Mouse (Mus musculus) liver, embryonic 11.5 days (tissue): ENCODE measurements around the gene Arhgef40. TPM values are rescaled to one million over a fixed set of nuclear protein-coding genes. Genes with fewer than 3 reads are reported as not detected.

Experiments used
- ATAC-seq: fragments of 200-750 bp; cut with Nextera tagmentation; replicated peaks from 2 replicates; pipeline ENCODE4 v1.8.0; 2017; ENCODE audit warnings: moderate number of reproducible peaks, mild to moderate bottlenecking, moderate TSS enrichment, moderate library complexity; ENCODE audit not compliant: low FRiP score
- DNase-seq: peaks from one replicate; pipeline ENCODE4 v3.0.0-alpha.2; 2017; ENCODE audit warnings: low spot score
- H3K27ac ChIP-seq: fragments of 300-500 bp; sonication (generic); 2 replicates; pipeline ENCODE4 v1.5.1; 2014; ENCODE audit warnings: mild to moderate bottlenecking, low read depth, low read length, control low read depth
- H3K27me3 ChIP-seq: fragments of 300-500 bp; sonication (generic); replicated peaks from 2 replicates; pipeline ENCODE4 v1.6.1; 2014; ENCODE audit warnings: low read length, mixed read lengths; ENCODE audit not compliant: control insufficient read depth, insufficient read depth
- H3K36me3 ChIP-seq: fragments of 300-500 bp; sonication (generic); 2 replicates; pipeline ENCODE4 v1.6.1; 2014; ENCODE audit warnings: mild to moderate bottlenecking, low read length, moderate library complexity, mixed read lengths; ENCODE audit not compliant: control insufficient read depth, insufficient read depth
- H3K4me1 ChIP-seq: fragments of 300-500 bp; sonication (generic); replicated peaks from 2 replicates; pipeline ENCODE4 v1.6.1; 2014; ENCODE audit warnings: low read length, mixed read lengths; ENCODE audit not compliant: control insufficient read depth, insufficient read depth
- H3K4me2 ChIP-seq: fragments of 300-500 bp; sonication (generic); 2 replicates; pipeline ENCODE4 v1.6.1; 2014; ENCODE audit warnings: mild to moderate bottlenecking, control low read depth, moderate library complexity
- H3K4me3 ChIP-seq: fragments of 300-500 bp; sonication (generic); 2 replicates; pipeline ENCODE4 v1.5.1; 2014; ENCODE audit warnings: low read depth, low read length, control low read depth
- H3K9ac ChIP-seq: fragments of 300-500 bp; sonication (generic); 2 replicates; pipeline ENCODE4 v1.6.1; 2014; ENCODE audit warnings: low read depth, low read length, control low read depth
- H3K9me3 ChIP-seq: fragments of 300-500 bp; sonication (generic); 2 replicates; pipeline ENCODE4 v1.6.1; 2016; ENCODE audit warnings: low read length, inconsistent platforms, mixed read lengths; ENCODE audit not compliant: control insufficient read depth
- WGBS: fragments of 180-500 bp; shearing (Covaris S2); extraction: QIAGEN DNeasy Blood & Tissue Kit; methylation state at CpG from one replicate; pipeline ENCODE4 v1.1.7; 2014; 5-methylcytosine and 5-hydroxymethylcytosine counted together
- polyA plus RNA-seq: library from polyadenylated mRNA; unstranded; fragments of >200 nt; fragmentation: Nextera tagmentation; extraction: Ambion mirVana; gene quantifications from 2 replicates; pipeline ENCODE4 v1.2.1, GENCODE M21; 2014

Arhgef40 gene
- polyA plus RNA-seq, result 50.7 and 61.8 TPM in 2 replicates

- DNase-seq (peak; percentile 84), ATAC-seq (peak; percentile 65)
- H3K9ac ChIP-seq, result peak within 1 kb of the TSS; percentile 79
- WGBS, result under 1% methylated on average over 45 of the region's 74 CpGs
- peaks cover 11% of the 10 kb centered on the region; the same call in 1 of the 2 replicates for H3K36me3 ChIP-seq
- H3K4me2 ChIP-seq, result peak within 1 kb of the TSS; percentile 87
- peak within 1 kb of the TSS; percentile 71 for H3K4me3 ChIP-seq
- H3K27ac ChIP-seq, result peak within 1 kb of the TSS; percentile 96
- H3K27me3 ChIP-seq, result 0 out of 2 replicates have a peak, but pooled peaks cover 4% of the 10 kb centered on the region
- peaks cover 32% of the 10 kb centered on the region for H3K4me1 ChIP-seq
- no peaks in the 10 kb centered on the region for H3K9me3 ChIP-seq
These were observed at the start of gene Arhgef40 for GRCm38 (mm10) chr14:51984247-51985231. Gene Arhgef40 (plus strand): TSS chr14:51984719.

GRCm38 (mm10) chr14:51939005-51939404 lies 45.5 kb upstream of the Arhgef40 start:
- H3K9ac ChIP-seq, result no peak overlapping the region
- no peak overlapping the region for H3K27ac ChIP-seq
- ATAC-seq, result no peak
- H3K4me3 ChIP-seq, result no peak overlapping the region
- no peaks in the 10 kb centered on the region for H3K36me3 ChIP-seq
- no peak overlapping the region for H3K4me2 ChIP-seq
- no peak for DNase-seq
- H3K9me3 ChIP-seq, result no peaks in the 10 kb centered on the region
- 0 out of 2 replicates have a peak, but pooled peaks cover 7% of the 10 kb centered on the region for H3K4me1 ChIP-seq
- 82% methylated on average over 9 of the region's 9 CpGs for WGBS
- H3K27me3 ChIP-seq, result no peaks in the 10 kb centered on the region

GRCm38 (mm10) chr14:51940944-51941560 lies 43.5 kb upstream of the Arhgef40 start:
- no peak overlapping the region for H3K4me2 ChIP-seq
- WGBS, result 39% methylated on average over 8 of the region's 8 CpGs
- ATAC-seq, result peak; percentile 43; the same call in 1 of the 2 replicates

GRCm38 (mm10) chr14:51941577-51941976 lies 42.9 kb upstream of the Arhgef40 start:
- WGBS, result 62% methylated on average over 9 of the region's 9 CpGs
- Histone ChIP-seq H3K4me1 (0 out of 2 replicates have a peak, but pooled peaks cover 7% of the 10 kb centered on the region), H3K9ac (no peak overlapping the region), H3K4me3 (no peak overlapping the region), H3K9me3 (no peaks in the 10 kb centered on the region), H3K27ac (no peak overlapping the region), H3K4me2 (no peak overlapping the region), H3K36me3 (no peaks in the 10 kb centered on the region), H3K27me3 (no peaks in the 10 kb centered on the region)
- DNase-seq (no peak), ATAC-seq (no peak)

More at GRCm38 (mm10) chr14:51940944-51941560, 43.5 kb upstream of the Arhgef40 start:
- no peak overlapping the region for H3K9ac ChIP-seq
- no peak overlapping the region for H3K4me3 ChIP-seq
- H3K36me3 ChIP-seq, result no peaks in the 10 kb centered on the region
- H3K9me3 ChIP-seq, result no peaks in the 10 kb centered on the region
- no peaks in the 10 kb centered on the region for H3K27me3 ChIP-seq
- DNase-seq, result no peak
- H3K27ac ChIP-seq, result no peak overlapping the region
- 0 out of 2 replicates have a peak, but pooled peaks cover 7% of the 10 kb centered on the region for H3K4me1 ChIP-seq

DNA sequence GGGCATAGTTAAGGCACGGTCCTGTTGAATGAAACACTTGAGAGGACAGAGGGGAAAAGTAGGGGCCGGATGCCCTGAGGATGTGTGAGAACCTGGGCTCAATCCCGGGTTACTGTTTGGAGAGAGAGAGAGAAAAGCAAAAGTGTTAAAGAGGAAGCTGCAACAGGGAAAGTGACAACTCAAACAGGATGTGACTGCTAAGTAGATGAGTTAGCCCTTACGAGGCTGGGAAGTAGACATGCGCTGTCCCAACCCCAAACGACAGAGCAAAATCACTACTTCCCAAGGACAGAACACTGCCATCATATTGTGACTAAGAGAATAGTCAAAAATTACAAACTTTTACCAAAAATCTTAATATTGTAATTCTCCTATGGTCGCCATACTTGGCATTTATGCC lies 42.3 kb upstream of the Arhgef40 start:
- DNase-seq (no peak), ATAC-seq (no peak)
- Histone ChIP-seq H3K36me3 (no peaks in the 10 kb centered on the region), H3K27me3 (no peaks in the 10 kb centered on the region), H3K9me3 (no peaks in the 10 kb centered on the region), H3K4me3 (no peak overlapping the region), H3K4me2 (no peak overlapping the region), H3K27ac (no peak overlapping the region), H3K4me1 (0 out of 2 replicates have a peak, but pooled peaks cover 7% of the 10 kb centered on the region), H3K9ac (no peak overlapping the region)
- WGBS, result 44% methylated on average over 7 of the region's 7 CpGs

- no peak overlapping the region for H3K27ac ChIP-seq
- no peaks in the 10 kb centered on the region for H3K36me3 ChIP-seq
These were observed 41.2 kb upstream of the Arhgef40 start for GRCm38 (mm10) chr14:51943336-51943735.

DNA sequence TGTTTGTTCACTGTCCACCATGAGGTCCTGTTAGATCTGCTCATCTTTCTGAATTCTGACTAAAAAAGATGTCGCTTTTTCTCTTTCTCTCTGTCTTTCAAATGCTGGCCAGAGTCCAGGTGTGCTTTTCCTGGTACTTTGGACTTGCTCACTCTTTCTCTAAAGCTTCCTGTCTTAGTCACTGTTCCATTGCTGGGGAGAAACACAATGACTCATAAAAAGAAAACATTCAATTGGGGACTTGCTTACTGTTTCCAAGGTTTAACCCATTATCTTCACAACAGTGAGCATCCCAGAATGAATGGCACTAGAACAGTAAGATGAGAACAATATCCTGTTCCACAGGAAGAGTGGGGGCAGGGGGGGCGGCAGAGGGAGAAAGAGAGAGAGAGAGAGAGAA lies 24.2 kb upstream of the Arhgef40 start:
- H3K4me2 ChIP-seq, result no peak overlapping the region
- no peaks in the 10 kb centered on the region for H3K4me1 ChIP-seq
- ATAC-seq (no peak), DNase-seq (no peak)
- WGBS, result 88% methylated on average over 2 of the region's 2 CpGs
- H3K4me3 ChIP-seq, result no peak overlapping the region
- H3K9me3 ChIP-seq, result no peaks in the 10 kb centered on the region; the same call in 1 of the 2 replicates
- H3K27ac ChIP-seq, result no peak overlapping the region
- H3K27me3 ChIP-seq, result no peaks in the 10 kb centered on the region
- no peaks in the 10 kb centered on the region for H3K36me3 ChIP-seq
- H3K9ac ChIP-seq, result no peak overlapping the region

More at GRCm38 (mm10) chr14:51943336-51943735, 41.2 kb upstream of the Arhgef40 start:
- no peak overlapping the region for H3K4me3 ChIP-seq
- H3K4me1 ChIP-seq, result 0 out of 2 replicates have a peak, but pooled peaks cover 7% of the 10 kb centered on the region
- 75% methylated on average over 6 of the region's 6 CpGs for WGBS
- no peak overlapping the region for H3K9ac ChIP-seq
- H3K9me3 ChIP-seq, result no peaks in the 10 kb centered on the region
- no peaks in the 10 kb centered on the region for H3K27me3 ChIP-seq
- ATAC-seq (no peak), DNase-seq (no peak)
- H3K4me2 ChIP-seq, result no peak overlapping the region

DNA sequence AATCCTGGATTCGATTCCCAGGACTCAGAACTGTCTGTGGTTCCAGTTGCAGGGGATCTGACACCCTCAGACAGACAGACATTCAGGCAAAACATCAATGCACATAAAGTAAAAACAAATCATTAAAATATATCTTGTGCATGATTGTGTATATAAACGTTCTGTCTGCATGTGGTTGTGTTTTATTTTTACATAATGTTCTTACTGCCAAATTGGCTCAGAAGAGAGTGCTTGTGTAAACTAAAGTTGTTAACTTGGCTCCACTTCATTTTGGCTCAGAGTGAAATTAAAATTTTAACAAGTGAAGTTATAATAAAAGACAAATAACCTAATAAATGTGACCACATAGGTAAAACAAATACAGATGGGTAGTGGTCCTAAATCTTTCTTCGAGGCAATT lies 17.1 kb upstream of the Arhgef40 start:
- no peak overlapping the region for H3K4me2 ChIP-seq
- no peaks in the 10 kb centered on the region for H3K9me3 ChIP-seq
- no peaks in the 10 kb centered on the region for H3K4me1 ChIP-seq
- no peak overlapping the region for H3K27ac ChIP-seq
- DNase-seq (no peak), ATAC-seq (no peak)
- no peaks in the 10 kb centered on the region for H3K36me3 ChIP-seq
- no peak overlapping the region for H3K4me3 ChIP-seq
- WGBS, result 84% methylated on average over 3 of the region's 3 CpGs
- no peaks in the 10 kb centered on the region for H3K27me3 ChIP-seq
- H3K9ac ChIP-seq, result no peak overlapping the region
